Mouse (Mus musculus): Measurements from ENCODE around the gene Lhfpl2. TPM values are rescaled to one million over a fixed set of nuclear protein-coding genes. Genes with fewer than 3 reads are reported as not detected.

The Lhfpl2 gene
- polyA plus RNA-seq, 1 experiment from 2014 or later, result 21.7 TPM

GRCm38 (mm10) chr13:94174577-94175279 is 117.1 kb downstream of the Lhfpl2 start:
- Histone ChIP-seq H3K4me1 (replicated peaks) (peaks cover 40% of the 10 kb centered on the region), H3K27ac (replicated peaks) (no peak overlapping the region), H3K27me3 (peaks cover 49% of the 10 kb centered on the region), H3K4me2 (peak overlapping the region; percentile 96), H3K9ac (peak overlapping the region; percentile 72), H3K4me3 (peak overlapping the region; percentile 50), H3K36me3 (no peaks in the 10 kb centered on the region), H3K9me3 (no peaks in the 10 kb centered on the region)
- ATAC-seq (ENCODE audit: low read depth), result no peak
- WGBS, result 25% methylated on average over 16 of the region's 16 CpGs

- Histone ChIP-seq H3K4me2 (peak overlapping the region; percentile 96), H3K27ac (replicated peaks) (no peak overlapping the region), H3K4me1 (replicated peaks) (peaks cover 40% of the 10 kb centered on the region), H3K27me3 (peaks cover 49% of the 10 kb centered on the region), H3K36me3 (no peaks in the 10 kb centered on the region), H3K4me3 (no peak overlapping the region), H3K9me3 (no peaks in the 10 kb centered on the region), H3K9ac (no peak overlapping the region)
- WGBS, result 77% methylated on average over 6 of the region's 6 CpGs
- no peak for ATAC-seq (ENCODE audit: low read depth)
Measured at GRCm38 (mm10) chr13:94175379-94176050, 117.9 kb downstream of the Lhfpl2 start.

- ATAC-seq (ENCODE audit: low read depth), result no peak
- Histone ChIP-seq H3K27ac (replicated peaks) (no peak overlapping the region), H3K9me3 (no peaks in the 10 kb centered on the region), H3K4me2 (no peak overlapping the region), H3K27me3 (peaks cover 41% of the 10 kb centered on the region), H3K4me1 (replicated peaks) (peaks cover 40% of the 10 kb centered on the region), H3K4me3 (no peak overlapping the region), H3K36me3 (no peaks in the 10 kb centered on the region), H3K9ac (no peak overlapping the region)
- 61% methylated on average over 7 of the region's 7 CpGs for WGBS
Measured at GRCm38 (mm10) chr13:94177148-94177547, 119.6 kb downstream of the Lhfpl2 start.

GRCm38 (mm10) chr13:94178401-94179040 is 120.9 kb downstream of the Lhfpl2 start:
- no peaks in the 10 kb centered on the region for H3K36me3 ChIP-seq
- no peak overlapping the region for H3K4me2 ChIP-seq
- H3K4me3 ChIP-seq, result no peak overlapping the region
- peaks cover 36% of the 10 kb centered on the region for H3K4me1 ChIP-seq (replicated peaks)
- no peak overlapping the region for H3K27ac ChIP-seq (replicated peaks)
- peaks cover 27% of the 10 kb centered on the region for H3K27me3 ChIP-seq
- WGBS, result 59% methylated on average over 11 of the region's 11 CpGs
- H3K9ac ChIP-seq, result 0 out of 2 replicates have a peak overlapping the region, but pooled peaks have one; percentile 34
- ATAC-seq (ENCODE audit: low read depth), result peak; percentile 32
- no peaks in the 10 kb centered on the region for H3K9me3 ChIP-seq

GRCm38 (mm10) chr13:94180477-94181420 is 123.2 kb downstream of the Lhfpl2 start:
- Histone ChIP-seq H3K9me3 (no peaks in the 10 kb centered on the region), H3K4me2 (no peak overlapping the region), H3K27me3 (peaks cover 9% of the 10 kb centered on the region; the same call in 1 of the 2 replicates), H3K36me3 (no peaks in the 10 kb centered on the region), H3K27ac (replicated peaks) (no peak overlapping the region), H3K4me1 (replicated peaks) (peaks cover 17% of the 10 kb centered on the region), H3K4me3 (no peak overlapping the region), H3K9ac (no peak overlapping the region)
- 86% methylated on average over 5 of the region's 5 CpGs for WGBS
- ATAC-seq (ENCODE audit: low read depth), result no peak

- Histone ChIP-seq H3K4me2 (no peak overlapping the region), H3K4me3 (no peak overlapping the region), H3K36me3 (no peaks in the 10 kb centered on the region), H3K9ac (no peak overlapping the region), H3K9me3 (no peaks in the 10 kb centered on the region), H3K4me1 (replicated peaks) (peaks cover 17% of the 10 kb centered on the region), H3K27ac (replicated peaks) (no peak overlapping the region), H3K27me3 (no peaks in the 10 kb centered on the region)
- 82% methylated on average over 5 of the region's 5 CpGs for WGBS
- no peak for ATAC-seq (ENCODE audit: low read depth)
Measured at GRCm38 (mm10) chr13:94182026-94182425, 124.4 kb downstream of the Lhfpl2 start.

GRCm38 (mm10) chr13:94183372-94184021 is 125.9 kb downstream of the Lhfpl2 start:
- no peak overlapping the region for H3K9ac ChIP-seq
- no peak overlapping the region for H3K27ac ChIP-seq (replicated peaks)
- H3K4me3 ChIP-seq, result no peak overlapping the region
- 90% methylated on average over 8 of the region's 8 CpGs for WGBS
- H3K36me3 ChIP-seq, result no peaks in the 10 kb centered on the region
- H3K9me3 ChIP-seq, result no peaks in the 10 kb centered on the region
- H3K4me1 ChIP-seq (replicated peaks), result peaks cover 18% of the 10 kb centered on the region
- no peak for ATAC-seq (ENCODE audit: low read depth)
- H3K4me2 ChIP-seq, result no peak overlapping the region
- H3K27me3 ChIP-seq, result no peaks in the 10 kb centered on the region

GRCm38 (mm10) chr13:94184726-94185456 is 127.3 kb downstream of the Lhfpl2 start:
- no peaks in the 10 kb centered on the region for H3K9me3 ChIP-seq
- no peak overlapping the region for H3K9ac ChIP-seq
- H3K4me3 ChIP-seq, result no peak overlapping the region
- no peaks in the 10 kb centered on the region for H3K27me3 ChIP-seq
- WGBS, result 95% methylated on average over 10 of the region's 10 CpGs
- H3K36me3 ChIP-seq, result no peaks in the 10 kb centered on the region
- peaks cover 11% of the 10 kb centered on the region for H3K4me1 ChIP-seq (replicated peaks)
- H3K4me2 ChIP-seq, result no peak overlapping the region
- ATAC-seq (ENCODE audit: low read depth), result no peak
- H3K27ac ChIP-seq (replicated peaks), result no peak overlapping the region

- no peak for ATAC-seq (ENCODE audit: low read depth)
- Histone ChIP-seq H3K36me3 (no peaks in the 10 kb centered on the region), H3K4me3 (no peak overlapping the region), H3K9me3 (no peaks in the 10 kb centered on the region), H3K27ac (replicated peaks) (no peak overlapping the region), H3K4me1 (replicated peaks) (peaks cover 11% of the 10 kb centered on the region), H3K27me3 (no peaks in the 10 kb centered on the region), H3K9ac (no peak overlapping the region), H3K4me2 (no peak overlapping the region)
- WGBS, result 93% methylated on average over 5 of the region's 6 CpGs
Measured at GRCm38 (mm10) chr13:94185631-94186030, 128.0 kb downstream of the Lhfpl2 start.

- 34% methylated on average over 10 of the region's 10 CpGs for WGBS
- Histone ChIP-seq H3K4me3 (no peak overlapping the region), H3K27me3 (no peaks in the 10 kb centered on the region), H3K4me1 (replicated peaks) (peaks cover 11% of the 10 kb centered on the region), H3K9me3 (no peaks in the 10 kb centered on the region), H3K36me3 (0 out of 2 replicates have a peak, but pooled peaks cover 4% of the 10 kb centered on the region), H3K9ac (no peak overlapping the region), H3K4me2 (no peak overlapping the region), H3K27ac (replicated peaks) (no peak overlapping the region)
- ATAC-seq (ENCODE audit: low read depth), result no peak
Measured at GRCm38 (mm10) chr13:94188200-94189086, 130.8 kb downstream of the Lhfpl2 start.

All from neural tube, embryonic 13.5 days (tissue).